In the genomic region with DNA sequence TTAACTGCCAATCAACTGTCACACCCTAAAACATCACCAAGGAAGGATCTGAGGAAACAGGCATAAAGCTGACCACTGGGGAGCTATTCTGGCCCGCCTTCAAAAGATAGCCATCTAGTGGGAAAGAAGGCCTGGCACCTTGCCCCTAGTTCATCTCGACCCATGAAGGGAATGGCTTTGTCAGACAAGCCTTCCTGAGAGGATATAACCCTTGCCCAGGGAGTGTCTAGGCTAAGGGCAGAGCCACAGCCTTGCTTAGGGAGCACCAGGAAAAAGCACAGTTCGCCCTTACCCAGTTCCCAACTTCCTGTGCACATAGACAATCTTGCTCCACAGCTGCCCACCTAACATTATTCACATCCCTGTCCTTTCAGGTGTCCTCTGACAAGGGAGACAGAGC, we compare ENCODE assay signal across 9 mouse cellular contexts. TPM values are rescaled to one million over a fixed set of nuclear protein-coding genes. Genes with fewer than 3 reads are reported as not detected.
A peak's percentile ranks its signal among the peaks of the same experiment; 100 is the strongest.
DNase-seq lines count a peak whose midpoint lies in the region; ATAC-seq and TF ChIP-seq lines count a peak whose summit lies in the region.
"Had no signal": no experiment of that assay in that cellular context is flagged by ENCODE, and none has a peak within 500 bp of the region (broad histone marks: within the 10 kb centered on the region; RNA-seq: fewer than 3 reads in every experiment).

No protein-coding gene starts in this region.

- no peaks in the 10 kb centered on the region for H3K36me3 ChIP-seq in heart, adult 2 months (ENCODE audit: control insufficient read depth, insufficient read depth, low read length)
- 0 out of 2 replicates have a peak, but pooled peaks cover 7% of the 10 kb centered on the region for H3K36me3 ChIP-seq in hindbrain, embryonic 15.5 days
- no peaks in the 10 kb centered on the region for H3K36me3 ChIP-seq in liver, embryonic 14.5 days (replicated peaks; ENCODE audit: control insufficient read depth, insufficient read depth, low read depth)
- peaks cover 11% of the 10 kb centered on the region; the same call in 1 of the 2 replicates for H3K36me3 ChIP-seq in stomach, embryonic 16.5 days (ENCODE audit: control insufficient read depth, insufficient read depth, low read length)

- H3K4me2 ChIP-seq in hindbrain, embryonic 15.5 days: peak overlapping the region; percentile 70
- peak overlapping the region; percentile 78 for H3K4me2 ChIP-seq in liver, embryonic 14.5 days (ENCODE audit: low read depth)
- H3K4me2 ChIP-seq in stomach, embryonic 16.5 days (ENCODE audit: low read depth, low read length): peak overlapping the region; percentile 78

- TF ChIP-seq CTCF in heart, adult 2 months (IDR thresholded peaks at IDR 0.05): no peak
- TF ChIP-seq CTCF in bone marrow macrophage, adult 2 months (IDR thresholded peaks at IDR 0.05; ENCODE audit: low read depth, low read length): no peak
- TF ChIP-seq CTCF in liver, embryonic 14.5 days (IDR thresholded peaks at IDR 0.05; ENCODE audit: low read depth): no peak

- TF ChIP-seq EP300 in heart, adult 2 months (IDR thresholded peaks at IDR 0.05; ENCODE audit: insufficient read depth, low read depth, low read length): no peak
- TF ChIP-seq EP300 in liver, embryonic 14.5 days (IDR thresholded peaks at IDR 0.05; ENCODE audit: low read depth): no peak

- intact Hi-C loops in heart, adult 2 months (cut with DNase I): loop anchor here (1.0 kb wide), 1 partner anchor 60 kb away; no protein-coding TSS in a partner anchor
- intact Hi-C loops in heart, postnatal 10 days (cut with DNase I): no loop called here

- no peak for TF ChIP-seq POLR2A in heart, adult 2 months (IDR thresholded peaks at IDR 0.05; ENCODE audit: insufficient read depth, low read depth, low read length)
- no peak for TF ChIP-seq POLR2A in bone marrow macrophage, adult 2 months (IDR thresholded peaks at IDR 0.05; ENCODE audit: borderline replicate concordance, low read depth, low read length)

- H3K79me2 ChIP-seq in heart, adult 2 months (replicated peaks; ENCODE audit: control insufficient read depth, insufficient read depth, low read length): peaks cover 1% of the 10 kb centered on the region; the same call in 1 of the 2 replicates

- H3K9me3 ChIP-seq in hindbrain, embryonic 15.5 days: no peaks in the 10 kb centered on the region
- no peaks in the 10 kb centered on the region for H3K9me3 ChIP-seq in liver, embryonic 14.5 days (ENCODE audit: control insufficient read depth, low read length)
- H3K9me3 ChIP-seq in stomach, embryonic 16.5 days (replicated peaks; ENCODE audit: control insufficient read depth, low read length): no peaks in the 10 kb centered on the region

- peak overlapping the region; percentile 21; the same call in 1 of the 2 replicates for H3K9ac ChIP-seq in heart, adult 2 months (ENCODE audit: low read depth, low read length)
- peak overlapping the region; percentile 60 for H3K9ac ChIP-seq in hindbrain, embryonic 15.5 days
- H3K9ac ChIP-seq in liver, embryonic 14.5 days (replicated peaks): peak overlapping the region; percentile 82; the same call in 1 of the 2 replicates
- H3K9ac ChIP-seq in stomach, embryonic 16.5 days (ENCODE audit: low read length): peak overlapping the region; percentile 88

- 20% methylated on average over 3 of the region's 3 CpGs for WGBS in heart, adult 2 months
- WGBS in hindbrain, embryonic 15.5 days: 41% methylated on average over 3 of the region's 3 CpGs
- 26% methylated on average over 3 of the region's 3 CpGs for WGBS in liver, embryonic 14.5 days (ENCODE audit: insufficient replicate concordance)
- 34% methylated on average over 3 of the region's 3 CpGs for WGBS in stomach, embryonic 16.5 days

- H3K4me3 ChIP-seq in heart, adult 2 months: no peak overlapping the region
- peak overlapping the region; percentile 87 for H3K4me3 ChIP-seq in bone marrow macrophage, adult 2 months (ENCODE audit: insufficient read depth, low read length)
- peak overlapping the region; percentile 53 for H3K4me3 ChIP-seq in hindbrain, embryonic 15.5 days
- peak overlapping the region; percentile 79 to 94 for H3K4me3 ChIP-seq in liver, embryonic 14.5 days (ENCODE audit: insufficient read depth in 1 of 2, low read depth in 2 of 2, low read length in 2 of 2)
- H3K4me3 ChIP-seq in stomach, embryonic 16.5 days (replicated peaks; ENCODE audit: low read length): peak overlapping the region; percentile 74

- peaks cover 5% of the 10 kb centered on the region for H3K4me1 ChIP-seq in heart, adult 2 months (ENCODE audit: control insufficient read depth, insufficient read depth, low read length)
- H3K4me1 ChIP-seq in bone marrow macrophage, adult 2 months (ENCODE audit: control insufficient read depth, insufficient read depth, low read length): peaks cover 17% of the 10 kb centered on the region
- H3K4me1 ChIP-seq in hindbrain, embryonic 15.5 days (replicated peaks): peaks cover 39% of the 10 kb centered on the region
- peaks cover 6 to 14% of the 10 kb centered on the region in 2 experiments for H3K4me1 ChIP-seq in liver, embryonic 14.5 days (replicated peaks; ENCODE audit: control insufficient read depth in 2 of 2, insufficient read depth in 2 of 2, low read length in 1 of 2)
- H3K4me1 ChIP-seq in stomach, embryonic 16.5 days (ENCODE audit: control insufficient read depth, insufficient read depth, low read length): peaks cover 21% of the 10 kb centered on the region

- no peak for ATAC-seq in hindbrain, embryonic 15.5 days (ENCODE audit: low FRiP score, low read depth)
- no peak for ATAC-seq in liver, embryonic 14.5 days (ENCODE audit: insufficient read depth)
- no peak for ATAC-seq in stomach, embryonic 16.5 days (ENCODE audit: insufficient read depth, low FRiP score)
- no peak for ATAC-seq in monocyte, adult 5-6 weeks (replicated peaks; ENCODE audit: insufficient number of reproducible peaks, low FRiP score, low TSS enrichment, poor library complexity, severe bottlenecking)

- no peaks in the 10 kb centered on the region for H3K27me3 ChIP-seq in heart, adult 2 months (ENCODE audit: control insufficient read depth, insufficient read depth, low read length)
- no peaks in the 10 kb centered on the region for H3K27me3 ChIP-seq in hindbrain, embryonic 15.5 days
- H3K27me3 ChIP-seq in liver, embryonic 14.5 days (ENCODE audit: control insufficient read depth, insufficient read depth, low read length): no peaks in the 10 kb centered on the region
- no peaks in the 10 kb centered on the region for H3K27me3 ChIP-seq in stomach, embryonic 16.5 days (ENCODE audit: control insufficient read depth, insufficient read depth, low read length)
- H3K27me3 ChIP-seq: Patski had no signal

- DNase-seq in heart, adult 2 months: peak in 1 of 2 experiments; percentile 5
- no peak for DNase-seq in heart, postnatal 10 days
- DNase-seq in liver, embryonic 14.5 days (ENCODE audit: low read depth in 3 of 3, low spot score in 3 of 3): no peak
- DNase-seq in frontal cortex, adult 2 months (ENCODE audit: extremely low spot score in 1 of 2, low spot score in 1 of 2): no peak

- no peak overlapping the region for H3K27ac ChIP-seq in heart, adult 2 months
- H3K27ac ChIP-seq in bone marrow macrophage, adult 2 months (ENCODE audit: insufficient read depth, low read depth, low read length): no peak overlapping the region
- H3K27ac ChIP-seq in hindbrain, embryonic 15.5 days (replicated peaks): peak overlapping the region; percentile 93
- no peak overlapping the region for H3K27ac ChIP-seq in liver, embryonic 14.5 days
- 0 out of 2 replicates have a peak overlapping the region, but pooled peaks have one; percentile 82 for H3K27ac ChIP-seq in stomach, embryonic 16.5 days (ENCODE audit: low read length)

RNA-seq across cellular contexts. Expression of a gene that starts 1.0 kb away (rescaled TPM):
- 1 to 10 TPM; 5.9 to 7.6 TPM for total RNA-seq in heart, adult 2 months (2021)
- polyA plus RNA-seq in heart, adult 2 months (2012; rRNA removed): 17.0 and 18.4 TPM in 2 replicates
- total RNA-seq in heart, postnatal 10 days (2021): 10 to 100 TPM; 13.7 to 13.9 TPM
- polyA plus RNA-seq in bone marrow macrophage, adult 2 months (2012; ENCODE audit: insufficient read depth, insufficient read length, missing spikeins): 17.2 and 23.7 TPM in 2 replicates
- 19.0 and 22.6 TPM in 2 replicates for polyA plus RNA-seq in hindbrain, embryonic 15.5 days (2015; fragmentation: Nextera tagmentation; extraction: Ambion mirVana)
- 16.8 and 17.1 TPM in 2 replicates for polyA plus RNA-seq in liver, embryonic 14.5 days (2012; rRNA removed)
- 2.5 and 3.2 TPM in 2 replicates for polyA plus RNA-seq in liver, embryonic 14.5 days (2014; fragmentation: Nextera tagmentation; extraction: Ambion mirVana)
- 6.4 and 7.5 TPM in 2 replicates for polyA plus RNA-seq in stomach, embryonic 16.5 days (2015; fragmentation: Nextera tagmentation; extraction: Ambion mirVana)
- 19.0 to 27.3 TPM (median 24.0 TPM) in 3 replicates for total RNA-seq in monocyte, adult 5-6 weeks (2017)
- 32.9 and 40.8 TPM in 2 replicates for polyA plus RNA-seq in frontal cortex, adult 2 months (2012; rRNA removed)

RNA-seq across cellular contexts. Expression of a gene that starts 22.2 kb away (rescaled TPM):
- not detected for total RNA-seq in heart, adult 2 months (2021)
- polyA plus RNA-seq in heart, adult 2 months (2012; rRNA removed): 0.20 and 0.23 TPM in 2 replicates
- under 1 TPM in 1 of 2 experiments, not detected in 1; 0.12 TPM for total RNA-seq in heart, postnatal 10 days (2021)
- 0.39 and 0.74 TPM in 2 replicates for polyA plus RNA-seq in bone marrow macrophage, adult 2 months (2012; ENCODE audit: insufficient read depth, insufficient read length, missing spikeins)
- polyA plus RNA-seq in hindbrain, embryonic 15.5 days (2015; fragmentation: Nextera tagmentation; extraction: Ambion mirVana): 0.35 and 0.44 TPM in 2 replicates
- 0.03 and 0.04 TPM in 2 replicates for polyA plus RNA-seq in liver, embryonic 14.5 days (2012; rRNA removed)
- not detected in 2 replicates for polyA plus RNA-seq in liver, embryonic 14.5 days (2014; fragmentation: Nextera tagmentation; extraction: Ambion mirVana)
- polyA plus RNA-seq in stomach, embryonic 16.5 days (2015; fragmentation: Nextera tagmentation; extraction: Ambion mirVana): 0.25 and 0.26 TPM in 2 replicates
- total RNA-seq in monocyte, adult 5-6 weeks (2017): 0.11 to 0.87 TPM (median 0.57 TPM) in 3 replicates
- 0.04 and 0.08 TPM in 2 replicates for polyA plus RNA-seq in frontal cortex, adult 2 months (2012; rRNA removed)

RNA-seq across cellular contexts. Expression of a gene that starts 37.0 kb away (rescaled TPM):
- total RNA-seq in heart, adult 2 months (2021): 1 to 10 TPM; 8.8 to 9.5 TPM
- 9.5 and 11.0 TPM in 2 replicates for polyA plus RNA-seq in heart, adult 2 months (2012; rRNA removed)
- 10 to 100 TPM; 12.4 to 15.4 TPM for total RNA-seq in heart, postnatal 10 days (2021)
- polyA plus RNA-seq in bone marrow macrophage, adult 2 months (2012; ENCODE audit: insufficient read depth, insufficient read length, missing spikeins): 17.2 TPM in 2 replicates
- 9.4 and 11.2 TPM in 2 replicates for polyA plus RNA-seq in hindbrain, embryonic 15.5 days (2015; fragmentation: Nextera tagmentation; extraction: Ambion mirVana)
- 4.6 and 5.0 TPM in 2 replicates for polyA plus RNA-seq in liver, embryonic 14.5 days (2012; rRNA removed)
- 1.5 and 2.6 TPM in 2 replicates for polyA plus RNA-seq in liver, embryonic 14.5 days (2014; fragmentation: Nextera tagmentation; extraction: Ambion mirVana)
- 6.1 and 6.3 TPM in 2 replicates for polyA plus RNA-seq in stomach, embryonic 16.5 days (2015; fragmentation: Nextera tagmentation; extraction: Ambion mirVana)
- 8.4 to 15.4 TPM (median 10.1 TPM) in 3 replicates for total RNA-seq in monocyte, adult 5-6 weeks (2017)
- polyA plus RNA-seq in frontal cortex, adult 2 months (2012; rRNA removed): 36.6 and 37.9 TPM in 2 replicates

RNA-seq across cellular contexts. Expression of a gene that starts 38.7 kb away (rescaled TPM):
- total RNA-seq in heart, adult 2 months (2021): 1 to 10 TPM; 3.6 to 4.8 TPM
- 1.7 and 2.1 TPM in 2 replicates for polyA plus RNA-seq in heart, adult 2 months (2012; rRNA removed)
- total RNA-seq in heart, postnatal 10 days (2021): 1 to 10 TPM; 3.3 to 4.3 TPM
- 0.58 and 1.0 TPM in 2 replicates for polyA plus RNA-seq in bone marrow macrophage, adult 2 months (2012; ENCODE audit: insufficient read depth, insufficient read length, missing spikeins)
- polyA plus RNA-seq in hindbrain, embryonic 15.5 days (2015; fragmentation: Nextera tagmentation; extraction: Ambion mirVana): 0.92 and 1.4 TPM in 2 replicates
- polyA plus RNA-seq in liver, embryonic 14.5 days (2012; rRNA removed): 0.08 and 0.22 TPM in 2 replicates
- polyA plus RNA-seq in liver, embryonic 14.5 days (2014; fragmentation: Nextera tagmentation; extraction: Ambion mirVana): 0.16 TPM in 1 of 2 replicates, not detected in the other
- polyA plus RNA-seq in stomach, embryonic 16.5 days (2015; fragmentation: Nextera tagmentation; extraction: Ambion mirVana): 1.4 and 1.5 TPM in 2 replicates
- 2.4 to 3.7 TPM (median 2.6 TPM) in 3 replicates for total RNA-seq in monocyte, adult 5-6 weeks (2017)
- polyA plus RNA-seq in frontal cortex, adult 2 months (2012; rRNA removed): 3.7 and 5.3 TPM in 2 replicates

RNA-seq across cellular contexts. Expression of a gene that starts 44.1 kb away (rescaled TPM):
- total RNA-seq in heart, adult 2 months (2021): 10 to 100 TPM; 10.6 to 11.9 TPM
- 10.2 and 11.2 TPM in 2 replicates for polyA plus RNA-seq in heart, adult 2 months (2012; rRNA removed)
- 10 to 100 TPM; 13.3 to 14.1 TPM for total RNA-seq in heart, postnatal 10 days (2021)
- polyA plus RNA-seq in bone marrow macrophage, adult 2 months (2012; ENCODE audit: insufficient read depth, insufficient read length, missing spikeins): 23.6 and 28.8 TPM in 2 replicates
- 41.5 and 47.1 TPM in 2 replicates for polyA plus RNA-seq in hindbrain, embryonic 15.5 days (2015; fragmentation: Nextera tagmentation; extraction: Ambion mirVana)
- 3.0 and 3.4 TPM in 2 replicates for polyA plus RNA-seq in liver, embryonic 14.5 days (2012; rRNA removed)
- 2.3 and 3.6 TPM in 2 replicates for polyA plus RNA-seq in liver, embryonic 14.5 days (2014; fragmentation: Nextera tagmentation; extraction: Ambion mirVana)
- polyA plus RNA-seq in stomach, embryonic 16.5 days (2015; fragmentation: Nextera tagmentation; extraction: Ambion mirVana): 25.5 and 25.7 TPM in 2 replicates
- 8.7 to 18.5 TPM (median 16.1 TPM) in 3 replicates for total RNA-seq in monocyte, adult 5-6 weeks (2017)
- 38.4 and 40.2 TPM in 2 replicates for polyA plus RNA-seq in frontal cortex, adult 2 months (2012; rRNA removed)

Comparison
In these comparisons a context has a peak if more than half of its experiments do, and no peak if none do; other contexts are left out.
1. H3K27ac ChIP-seq: peak in hindbrain, embryonic 15.5 days (single experiment) and stomach, embryonic 16.5 days (single experiment); none in heart, adult 2 months (single experiment), bone marrow macrophage, adult 2 months (single experiment) and liver, embryonic 14.5 days (single experiment).
2. H3K9ac ChIP-seq: peak in every context shown above with its lines; median percentile 88 in stomach, embryonic 16.5 days; 82 in liver, embryonic 14.5 days; 60 in hindbrain, embryonic 15.5 days; 21 in heart, adult 2 months.
3. Peak in every context shown above with its lines, with median percentiles within 50 percentile points of each other: H3K4me2 ChIP-seq.